Mouse (Mus musculus): ENCODE results near the gene Csnk1g2.

DNA sequence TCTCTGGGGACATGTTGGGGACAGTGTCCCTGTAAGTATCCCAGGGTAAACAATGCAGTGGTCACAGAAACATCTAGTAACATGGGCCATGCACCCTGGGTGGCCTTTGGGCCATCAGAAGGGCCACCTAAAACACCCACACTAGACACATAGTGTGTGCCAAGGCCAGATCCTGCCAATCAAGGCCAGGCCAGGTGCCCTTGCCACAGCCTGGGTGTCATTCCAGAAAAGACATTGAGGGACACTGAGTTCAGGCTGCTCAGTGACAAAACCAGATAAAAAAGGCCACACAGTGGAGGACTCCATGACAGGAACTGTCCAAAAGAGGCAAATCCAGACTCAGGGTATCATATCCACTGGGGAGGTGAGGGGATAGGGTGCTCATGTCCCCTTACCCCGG lies 61.0 kb downstream of the Csnk1g2 start:
- TF ChIP-seq POLR2A (IDR thresholded peaks at IDR 0.05; ENCODE audit: low read depth, low read length) (no peak), CTCF (IDR thresholded peaks at IDR 0.05; ENCODE audit: extremely low read depth, insufficient read depth, insufficient read length, insufficient replicate concordance) (no peak)
